Mouse (Mus musculus): ENCODE measurements at regions not wholly inside any gene's neighbourhood (a gene's known extent, or its start where the extent isn't known, plus 50 kb on each side); places are given as distances from the start of the nearest gene placed in this dataset.

- H3K4me1 ChIP-seq (ENCODE audit: control insufficient read depth, insufficient read depth, low read length) = no peaks in the 10 kb centered on the region
- H3K27me3 ChIP-seq (ENCODE audit: control insufficient read depth, insufficient read depth, low read length, poor library complexity, severe bottlenecking) = no peaks in the 10 kb centered on the region; the same call in 1 of the 2 replicates
- H3K9me3 ChIP-seq (replicated peaks; ENCODE audit: control insufficient read depth, insufficient read depth, low read length, poor library complexity, severe bottlenecking) = no peaks in the 10 kb centered on the region
- no peaks in the 10 kb centered on the region for H3K36me3 ChIP-seq (ENCODE audit: control insufficient read depth, insufficient read depth, low read length, poor library complexity, severe bottlenecking)
- H3K4me3 ChIP-seq (ENCODE audit: low read depth, low read length) = no peak overlapping the region
- TF ChIP-seq POLR2A (IDR thresholded peaks at IDR 0.05; ENCODE audit: insufficient read depth, low read length) = no peak
- TF ChIP-seq CTCF (IDR thresholded peaks at IDR 0.05; ENCODE audit: low read depth, low read length) = no peak
- TF ChIP-seq EP300 (IDR thresholded peaks at IDR 0.05; ENCODE audit: insufficient read depth, low read depth, low read length) = no peak
- H3K27ac ChIP-seq (ENCODE audit: insufficient read depth, low read length) = no peak overlapping the region
- no peak overlapping the region for H3K9ac ChIP-seq (ENCODE audit: low read depth, poor library complexity, severe bottlenecking)
Observed at GRCm38 (mm10) chr2:46365428-46366134, 1248.4 kb upstream of the Zeb2 start.

DNA sequence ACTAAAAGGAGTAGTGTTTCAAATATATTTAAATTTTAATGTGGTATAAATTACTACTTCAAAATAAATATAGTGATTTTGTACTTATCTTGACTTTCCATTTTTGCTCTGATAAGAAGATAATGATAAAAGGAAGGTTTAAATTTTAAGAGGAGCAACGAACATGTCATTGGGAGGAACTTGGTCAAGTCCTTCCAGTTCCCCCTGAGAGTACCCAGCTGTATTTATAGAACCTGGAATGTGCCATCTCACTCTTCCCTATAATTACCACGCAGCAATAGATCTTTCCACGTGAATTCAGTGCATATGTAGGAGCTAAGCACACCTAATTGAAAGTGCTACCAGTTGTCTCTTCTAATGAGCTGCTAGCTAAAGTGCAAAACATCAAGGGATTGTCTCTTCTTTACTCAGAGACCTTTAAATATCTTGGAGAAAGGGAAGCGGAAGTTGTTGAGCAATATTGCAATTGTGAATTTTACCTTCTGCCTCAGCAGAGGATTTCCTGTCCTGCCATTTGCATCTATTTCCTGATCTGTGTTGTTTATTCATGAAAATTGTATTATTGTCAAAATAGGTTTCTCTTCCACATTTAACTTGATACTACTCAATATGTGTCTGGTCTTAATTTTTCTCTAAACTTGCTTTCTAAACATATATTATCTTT is 1243.0 kb upstream of the Zeb2 start:
- no peaks in the 10 kb centered on the region for H3K4me1 ChIP-seq (ENCODE audit: control insufficient read depth, insufficient read depth, low read length)
- no peaks in the 10 kb centered on the region for H3K36me3 ChIP-seq (ENCODE audit: control insufficient read depth, insufficient read depth, low read length, poor library complexity, severe bottlenecking)
- H3K27ac ChIP-seq (ENCODE audit: insufficient read depth, low read length) = no peak overlapping the region
- H3K4me3 ChIP-seq (ENCODE audit: low read depth, low read length) = no peak overlapping the region
- no peaks in the 10 kb centered on the region; the same call in 1 of the 2 replicates for H3K27me3 ChIP-seq (ENCODE audit: control insufficient read depth, insufficient read depth, low read length, poor library complexity, severe bottlenecking)
- no peaks in the 10 kb centered on the region for H3K9me3 ChIP-seq (replicated peaks; ENCODE audit: control insufficient read depth, insufficient read depth, low read length, poor library complexity, severe bottlenecking)
- no peak for TF ChIP-seq EP300 (IDR thresholded peaks at IDR 0.05; ENCODE audit: insufficient read depth, low read depth, low read length)
- no peak overlapping the region for H3K9ac ChIP-seq (ENCODE audit: low read depth, poor library complexity, severe bottlenecking)

DNA sequence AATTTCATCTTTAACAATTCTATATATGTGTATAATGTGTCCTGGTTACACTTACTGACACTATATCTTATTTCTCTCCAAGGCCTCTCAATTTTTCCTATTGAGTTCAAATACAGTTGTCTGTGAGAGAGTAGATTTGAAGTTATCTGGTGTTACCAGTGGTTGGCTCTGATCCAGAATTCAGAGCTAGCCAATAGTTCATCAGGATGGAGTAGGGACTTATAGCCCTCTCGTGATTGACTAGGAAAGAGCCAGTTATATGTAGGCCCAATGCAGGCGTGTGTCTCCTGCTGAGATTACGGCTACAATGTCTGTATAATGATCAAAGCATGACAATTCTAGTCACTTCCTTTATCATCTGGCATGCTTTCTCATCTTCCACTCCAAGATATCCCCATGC is 1241.0 kb upstream of the Zeb2 start:
- TF ChIP-seq EP300 (IDR thresholded peaks at IDR 0.05; ENCODE audit: insufficient read depth, low read depth, low read length) (no peak), POLR2A (IDR thresholded peaks at IDR 0.05; ENCODE audit: insufficient read depth, low read length) (no peak), CTCF (IDR thresholded peaks at IDR 0.05; ENCODE audit: low read depth, low read length) (no peak)
- Histone ChIP-seq H3K4me1 (ENCODE audit: control insufficient read depth, insufficient read depth, low read length) (no peaks in the 10 kb centered on the region), H3K9ac (ENCODE audit: low read depth, poor library complexity, severe bottlenecking) (no peak overlapping the region), H3K4me3 (ENCODE audit: low read depth, low read length) (no peak overlapping the region), H3K36me3 (ENCODE audit: control insufficient read depth, insufficient read depth, low read length, poor library complexity, severe bottlenecking) (no peaks in the 10 kb centered on the region), H3K9me3 (replicated peaks; ENCODE audit: control insufficient read depth, insufficient read depth, low read length, poor library complexity, severe bottlenecking) (no peaks in the 10 kb centered on the region), H3K27ac (ENCODE audit: insufficient read depth, low read length) (no peak overlapping the region), H3K27me3 (ENCODE audit: control insufficient read depth, insufficient read depth, low read length, poor library complexity, severe bottlenecking) (no peaks in the 10 kb centered on the region; the same call in 1 of the 2 replicates)

- no peaks in the 10 kb centered on the region for H3K27me3 ChIP-seq (ENCODE audit: control insufficient read depth, insufficient read depth, low read length, poor library complexity, severe bottlenecking)
Observed at GRCm38 (mm10) chr2:46356651-46357050, 1239.5 kb upstream of the Zeb2 start.

DNA sequence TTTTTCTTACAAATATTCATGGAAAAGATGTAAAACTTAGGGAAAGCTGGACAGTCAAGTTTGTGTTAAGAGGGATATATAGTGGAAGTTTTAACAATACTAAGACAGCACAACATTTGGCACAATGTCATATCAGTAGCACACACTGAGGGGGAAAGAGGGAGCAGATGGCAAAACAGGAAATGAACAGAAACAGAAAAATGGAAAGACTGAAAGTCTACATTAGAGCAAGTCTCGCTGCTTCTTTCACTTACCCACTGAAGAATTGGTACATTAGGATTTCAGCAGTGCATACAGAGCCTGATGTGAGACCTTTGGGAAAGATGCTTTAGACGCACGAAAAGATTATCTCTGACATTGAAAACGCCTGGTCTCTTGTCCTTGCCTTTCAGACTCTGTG is 1223.5 kb upstream of the Zeb2 start:
- H3K27ac ChIP-seq (ENCODE audit: insufficient read depth, low read length) = no peak overlapping the region
- no peaks in the 10 kb centered on the region for H3K27me3 ChIP-seq (ENCODE audit: control insufficient read depth, insufficient read depth, low read length, poor library complexity, severe bottlenecking)
- TF ChIP-seq CTCF (IDR thresholded peaks at IDR 0.05; ENCODE audit: low read depth, low read length) (no peak), POLR2A (IDR thresholded peaks at IDR 0.05; ENCODE audit: insufficient read depth, low read length) (no peak), EP300 (IDR thresholded peaks at IDR 0.05; ENCODE audit: insufficient read depth, low read depth, low read length) (no peak)
- H3K9ac ChIP-seq (ENCODE audit: low read depth, poor library complexity, severe bottlenecking) = no peak overlapping the region
- no peaks in the 10 kb centered on the region for H3K9me3 ChIP-seq (replicated peaks; ENCODE audit: control insufficient read depth, insufficient read depth, low read length, poor library complexity, severe bottlenecking)
- no peaks in the 10 kb centered on the region for H3K4me1 ChIP-seq (ENCODE audit: control insufficient read depth, insufficient read depth, low read length)
- H3K4me3 ChIP-seq (ENCODE audit: low read depth, low read length) = no peak overlapping the region
- H3K36me3 ChIP-seq (ENCODE audit: control insufficient read depth, insufficient read depth, low read length, poor library complexity, severe bottlenecking) = no peaks in the 10 kb centered on the region

More at GRCm38 (mm10) chr2:46356651-46357050, 1239.5 kb upstream of the Zeb2 start:
- Histone ChIP-seq H3K4me3 (ENCODE audit: low read depth, low read length) (no peak overlapping the region), H3K9me3 (replicated peaks; ENCODE audit: control insufficient read depth, insufficient read depth, low read length, poor library complexity, severe bottlenecking) (no peaks in the 10 kb centered on the region), H3K27ac (ENCODE audit: insufficient read depth, low read length) (no peak overlapping the region), H3K36me3 (ENCODE audit: control insufficient read depth, insufficient read depth, low read length, poor library complexity, severe bottlenecking) (no peaks in the 10 kb centered on the region), H3K9ac (ENCODE audit: low read depth, poor library complexity, severe bottlenecking) (no peak overlapping the region), H3K4me1 (ENCODE audit: control insufficient read depth, insufficient read depth, low read length) (no peaks in the 10 kb centered on the region)
- TF ChIP-seq CTCF (IDR thresholded peaks at IDR 0.05; ENCODE audit: low read depth, low read length) (no peak), POLR2A (IDR thresholded peaks at IDR 0.05; ENCODE audit: insufficient read depth, low read length) (no peak), EP300 (IDR thresholded peaks at IDR 0.05; ENCODE audit: insufficient read depth, low read depth, low read length) (no peak)

DNA sequence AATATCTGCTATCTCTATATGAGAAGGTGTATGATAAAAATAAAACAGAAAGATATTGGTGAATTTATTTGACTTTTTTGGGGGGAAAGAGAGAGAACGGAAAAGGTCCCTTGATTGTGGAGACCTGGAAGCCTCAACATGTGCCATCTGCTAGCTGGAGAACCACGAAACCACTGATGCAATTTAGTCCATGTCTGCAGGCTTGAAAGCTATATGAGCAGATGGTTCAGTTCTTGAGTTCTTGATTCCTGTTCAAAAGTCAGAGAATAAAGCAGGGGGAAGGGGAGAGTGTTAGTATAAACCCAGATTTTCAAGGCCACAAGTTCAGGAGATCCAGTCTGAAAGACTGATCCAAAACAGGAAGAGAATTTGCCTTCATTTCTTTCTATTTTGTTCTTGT is 1199.5 kb upstream of the Zeb2 start:
- Histone ChIP-seq H3K27ac (ENCODE audit: insufficient read depth, low read length) (no peak overlapping the region), H3K36me3 (ENCODE audit: control insufficient read depth, insufficient read depth, low read length, poor library complexity, severe bottlenecking) (no peaks in the 10 kb centered on the region), H3K9me3 (replicated peaks; ENCODE audit: control insufficient read depth, insufficient read depth, low read length, poor library complexity, severe bottlenecking) (no peaks in the 10 kb centered on the region), H3K4me3 (ENCODE audit: low read depth, low read length) (no peak overlapping the region), H3K9ac (ENCODE audit: low read depth, poor library complexity, severe bottlenecking) (no peak overlapping the region), H3K4me1 (ENCODE audit: control insufficient read depth, insufficient read depth, low read length) (no peaks in the 10 kb centered on the region), H3K27me3 (ENCODE audit: control insufficient read depth, insufficient read depth, low read length, poor library complexity, severe bottlenecking) (no peaks in the 10 kb centered on the region)
- TF ChIP-seq POLR2A (IDR thresholded peaks at IDR 0.05; ENCODE audit: insufficient read depth, low read length) (no peak), EP300 (IDR thresholded peaks at IDR 0.05; ENCODE audit: insufficient read depth, low read depth, low read length) (no peak), CTCF (IDR thresholded peaks at IDR 0.05; ENCODE audit: low read depth, low read length) (no peak)
